Mouse (Mus musculus) liver, embryonic 12.5 days (tissue): ENCODE measurements around the gene C8b. TPM values are rescaled to one million over a fixed set of nuclear protein-coding genes. Genes with fewer than 3 reads are reported as not detected.

Experiments used
- ATAC-seq: fragments of 200-750 bp; cut with Nextera tagmentation; 2 replicates; pipeline ENCODE4 v1.8.0; 2017; ENCODE audit warnings: moderate number of reproducible peaks, mild to moderate bottlenecking, moderate library complexity
- H3K27ac ChIP-seq: fragments of 300-500 bp; sonication (generic); 2 replicates; pipeline ENCODE4 v1.5.1; 2016; ENCODE audit warnings: mild to moderate bottlenecking
- H3K27me3 ChIP-seq: fragments of 300-500 bp; sonication (generic); replicated peaks from 2 replicates; pipeline ENCODE4 v1.6.1; 2016; ENCODE audit warnings: mild to moderate bottlenecking, moderate library complexity
- H3K36me3 ChIP-seq: fragments of 300-500 bp; sonication (generic); 2 replicates; pipeline ENCODE4 v1.6.1; 2016; ENCODE audit warnings: mild to moderate bottlenecking, moderate library complexity
- H3K4me1 ChIP-seq: fragments of 300-500 bp; sonication (generic); 2 replicates; pipeline ENCODE4 v1.6.1; 2016
- H3K4me2 ChIP-seq: fragments of 300-500 bp; sonication (generic); 2 replicates; pipeline ENCODE4 v1.6.1; 2016; ENCODE audit warnings: mild to moderate bottlenecking, moderate library complexity
- H3K4me3 ChIP-seq: fragments of 300-500 bp; sonication (generic); 2 replicates; pipeline ENCODE4 v1.5.1; 2016; ENCODE audit warnings: mild to moderate bottlenecking, moderate library complexity
- H3K9ac ChIP-seq: fragments of 300-500 bp; sonication (generic); 2 replicates; pipeline ENCODE4 v1.6.1; 2016; ENCODE audit warnings: mild to moderate bottlenecking, moderate library complexity
- H3K9me3 ChIP-seq: fragments of 300-500 bp; sonication (generic); replicated peaks from 2 replicates; pipeline ENCODE4 v1.6.1; 2016; ENCODE audit warnings: mild to moderate bottlenecking, moderate library complexity
- WGBS: fragments of 180-500 bp; shearing (Covaris S2); methylation state at CpG from one replicate; pipeline ENCODE4 v1.1.7; 2016; ENCODE audit not compliant: insufficient replicate concordance; 5-methylcytosine and 5-hydroxymethylcytosine counted together
- polyA plus RNA-seq: library from polyadenylated mRNA; unstranded; fragments of >200 nt; fragmentation: Nextera tagmentation; extraction: Ambion mirVana; gene quantifications from 2 replicates; pipeline ENCODE4 v1.2.1, GENCODE M21; 2016

The C8b gene
- polyA plus RNA-seq, 1 experiment from 2014 or later, result 5.7 TPM

- Histone ChIP-seq H3K27ac (no peak overlapping the region), H3K9me3 (no peaks in the 10 kb centered on the region), H3K4me3 (no peak overlapping the region), H3K27me3 (no peaks in the 10 kb centered on the region), H3K4me2 (no peak overlapping the region), H3K36me3 (no peaks in the 10 kb centered on the region), H3K9ac (no peak overlapping the region), H3K4me1 (no peaks in the 10 kb centered on the region)
- 66% methylated on average over 4 of the region's 4 CpGs for WGBS
- no peak for ATAC-seq
These were observed 4.2 kb downstream of the C8b start for GRCm38 (mm10) chr4:104770331-104770730.

DNA sequence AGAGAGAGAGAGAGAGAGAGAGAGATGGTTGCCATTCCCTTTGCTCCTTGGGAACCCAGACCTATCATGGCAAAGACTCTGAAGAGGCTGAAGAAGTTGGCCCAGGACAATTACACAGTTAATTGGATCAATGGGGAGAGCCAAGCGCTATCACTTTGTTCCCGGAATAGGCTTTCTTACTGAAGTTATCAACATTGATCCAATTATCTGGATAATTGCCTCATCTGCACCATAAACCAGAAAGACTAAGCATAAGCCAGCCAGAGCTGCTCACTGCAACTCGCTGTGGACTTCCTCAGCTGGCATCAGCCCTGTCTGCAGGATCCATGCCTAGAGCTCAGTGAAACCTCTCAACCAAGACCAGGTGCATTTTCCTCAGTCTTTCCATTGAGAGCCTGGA lies 9.5 kb downstream of the C8b start:
- Histone ChIP-seq H3K4me3 (no peak overlapping the region), H3K9me3 (no peaks in the 10 kb centered on the region), H3K4me2 (no peak overlapping the region), H3K9ac (no peak overlapping the region), H3K27me3 (no peaks in the 10 kb centered on the region), H3K4me1 (no peaks in the 10 kb centered on the region), H3K27ac (no peak overlapping the region), H3K36me3 (no peaks in the 10 kb centered on the region)
- 51% methylated on average over 3 of the region's 3 CpGs for WGBS
- ATAC-seq, result no peak

- Histone ChIP-seq H3K4me3 (no peak overlapping the region), H3K36me3 (no peaks in the 10 kb centered on the region), H3K27ac (no peak overlapping the region), H3K27me3 (no peaks in the 10 kb centered on the region), H3K9ac (no peak overlapping the region), H3K4me1 (no peaks in the 10 kb centered on the region), H3K4me2 (no peak overlapping the region), H3K9me3 (no peaks in the 10 kb centered on the region)
- no peak for ATAC-seq
- WGBS, result 71% methylated on average over 5 of the region's 5 CpGs
These were observed 13.3 kb downstream of the C8b start for GRCm38 (mm10) chr4:104779460-104779859.

- Histone ChIP-seq H3K9ac (no peak overlapping the region), H3K4me1 (no peaks in the 10 kb centered on the region), H3K27ac (no peak overlapping the region), H3K4me3 (no peak overlapping the region), H3K9me3 (no peaks in the 10 kb centered on the region), H3K27me3 (no peaks in the 10 kb centered on the region), H3K4me2 (no peak overlapping the region), H3K36me3 (no peaks in the 10 kb centered on the region)
- WGBS, result 66% methylated on average over 3 of the region's 3 CpGs
- no peak for ATAC-seq
These were observed 15.3 kb downstream of the C8b start for GRCm38 (mm10) chr4:104781441-104781840.

GRCm38 (mm10) chr4:104782346-104782745 lies 16.2 kb downstream of the C8b start:
- H3K27me3 ChIP-seq, result no peaks in the 10 kb centered on the region

GRCm38 (mm10) chr4:104792111-104792510 lies 26.0 kb downstream of the C8b start:
- Histone ChIP-seq H3K27me3 (no peaks in the 10 kb centered on the region), H3K4me1 (no peaks in the 10 kb centered on the region), H3K36me3 (no peaks in the 10 kb centered on the region), H3K27ac (no peak overlapping the region), H3K9ac (no peak overlapping the region), H3K9me3 (no peaks in the 10 kb centered on the region), H3K4me3 (no peak overlapping the region), H3K4me2 (no peak overlapping the region)
- no peak for ATAC-seq
- 53% methylated on average over 4 of the region's 4 CpGs for WGBS

More at GRCm38 (mm10) chr4:104782346-104782745, 16.2 kb downstream of the C8b start:
- H3K4me3 ChIP-seq, result no peak overlapping the region
- WGBS, result 60% methylated on average over 4 of the region's 4 CpGs
- H3K27ac ChIP-seq, result no peak overlapping the region
- H3K4me1 ChIP-seq, result no peaks in the 10 kb centered on the region
- no peaks in the 10 kb centered on the region for H3K9me3 ChIP-seq
- H3K9ac ChIP-seq, result no peak overlapping the region
- no peaks in the 10 kb centered on the region for H3K36me3 ChIP-seq
- no peak for ATAC-seq
- H3K4me2 ChIP-seq, result no peak overlapping the region

DNA sequence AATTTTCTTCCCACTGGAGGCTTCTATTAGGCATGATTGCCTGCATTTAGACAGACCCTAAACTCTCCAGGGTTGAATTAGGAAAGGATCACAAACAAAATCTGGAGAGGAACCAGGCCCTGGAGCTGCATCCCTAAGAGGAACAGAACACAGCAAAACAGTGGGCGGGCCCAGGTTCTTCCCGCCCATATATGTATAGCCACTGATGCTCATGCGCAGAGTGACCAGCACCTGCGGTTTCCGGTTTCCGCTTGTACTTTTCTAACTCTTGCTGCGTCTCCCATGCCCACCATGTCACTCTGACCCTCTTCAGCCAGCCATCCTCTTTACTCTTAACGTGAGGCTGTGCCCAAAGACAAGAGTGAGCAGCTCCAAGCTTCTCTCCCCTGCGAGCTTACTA lies 32.8 kb downstream of the C8b start:
- Histone ChIP-seq H3K9ac (no peak overlapping the region), H3K9me3 (no peaks in the 10 kb centered on the region), H3K4me1 (no peaks in the 10 kb centered on the region), H3K4me3 (no peak overlapping the region), H3K27me3 (no peaks in the 10 kb centered on the region), H3K36me3 (no peaks in the 10 kb centered on the region), H3K4me2 (no peak overlapping the region), H3K27ac (no peak overlapping the region)
- no peak for ATAC-seq
- WGBS, result 75% methylated on average over 9 of the region's 9 CpGs

- no peak overlapping the region for H3K9ac ChIP-seq
- ATAC-seq, result no peak
- no peaks in the 10 kb centered on the region for H3K36me3 ChIP-seq
- H3K9me3 ChIP-seq, result no peaks in the 10 kb centered on the region
- H3K4me3 ChIP-seq, result no peak overlapping the region
- WGBS, result 61% methylated on average over 3 of the region's 3 CpGs
- no peak overlapping the region for H3K27ac ChIP-seq
- no peaks in the 10 kb centered on the region for H3K27me3 ChIP-seq
- H3K4me1 ChIP-seq, result no peaks in the 10 kb centered on the region
- H3K4me2 ChIP-seq, result no peak overlapping the region
These were observed 35.5 kb downstream of the C8b start for GRCm38 (mm10) chr4:104801625-104802024.

DNA sequence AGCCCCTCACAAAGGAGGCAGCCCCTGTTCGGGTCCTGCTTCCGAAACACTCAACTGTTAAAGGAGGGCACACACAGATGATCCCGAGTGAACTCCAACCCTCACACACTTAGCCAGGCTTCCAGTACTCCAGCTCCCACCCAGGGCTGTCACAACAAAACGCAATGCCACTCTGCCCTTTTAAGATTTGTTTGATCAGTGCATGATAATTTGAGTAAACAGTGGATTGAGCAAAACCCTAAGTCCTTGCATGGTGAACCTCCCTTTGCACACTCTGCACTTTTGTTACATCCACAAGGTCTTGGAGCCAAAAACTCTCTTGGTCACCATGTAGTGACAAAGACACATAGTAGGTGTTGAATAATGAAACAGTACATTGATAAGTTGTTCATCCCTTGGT lies 38.0 kb downstream of the C8b start:
- WGBS, result 59% methylated on average over 4 of the region's 4 CpGs
- H3K27ac ChIP-seq, result no peak overlapping the region
- no peak overlapping the region for H3K4me2 ChIP-seq

DNA sequence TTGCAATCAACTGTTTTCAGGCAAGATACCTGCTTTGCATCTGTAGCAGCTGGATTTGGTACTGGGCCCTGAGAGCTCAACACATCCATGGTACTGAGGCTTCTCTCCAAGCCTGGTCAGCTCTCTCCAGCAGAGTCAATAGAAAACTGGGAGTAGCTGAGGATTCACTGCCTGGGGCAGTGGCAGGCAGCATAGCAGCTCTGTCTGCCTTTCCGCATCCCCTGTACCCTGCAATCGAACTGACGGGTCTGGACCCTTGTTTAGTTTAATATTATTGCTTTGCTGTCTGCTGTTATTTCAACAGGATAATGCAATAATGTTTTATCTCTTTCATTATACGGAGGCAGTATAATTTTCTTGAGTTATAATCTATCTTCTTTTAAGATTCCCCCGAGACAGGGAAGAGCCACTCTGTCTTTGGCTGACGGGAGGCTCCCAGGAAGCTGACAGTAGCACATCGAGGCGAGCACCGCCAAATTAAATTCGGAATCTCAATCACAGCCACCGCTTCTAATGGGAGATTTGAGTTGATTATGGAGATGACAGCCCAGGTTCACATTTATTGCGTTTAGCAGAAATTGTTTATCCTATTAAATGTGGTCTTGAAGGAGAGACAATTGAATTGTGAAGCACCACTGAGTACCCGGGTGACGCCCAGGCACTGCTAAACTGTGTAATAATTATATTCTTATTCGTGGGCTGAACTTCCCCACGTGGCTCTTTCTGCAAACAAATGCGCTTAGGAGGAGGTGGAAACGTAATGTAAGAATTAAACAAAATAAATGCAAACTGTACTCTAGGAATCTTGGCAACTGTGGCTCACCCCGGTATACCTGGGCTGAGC lies 39.5 kb downstream of the C8b start:
- ATAC-seq, result no peak

More for the DNA sequence above, 38.0 kb downstream of the C8b start:
- H3K4me1 ChIP-seq, result no peaks in the 10 kb centered on the region
- H3K27me3 ChIP-seq, result no peaks in the 10 kb centered on the region
- H3K4me3 ChIP-seq, result no peak overlapping the region
- H3K9me3 ChIP-seq, result no peaks in the 10 kb centered on the region
- no peak for ATAC-seq
- no peaks in the 10 kb centered on the region for H3K36me3 ChIP-seq
- no peak overlapping the region for H3K9ac ChIP-seq

GRCm38 (mm10) chr4:104810710-104811286 lies 44.7 kb downstream of the C8b start:
- Histone ChIP-seq H3K4me1 (no peaks in the 10 kb centered on the region), H3K4me3 (no peak overlapping the region), H3K9me3 (no peaks in the 10 kb centered on the region; the same call in 1 of the 2 replicates), H3K9ac (no peak overlapping the region), H3K36me3 (no peaks in the 10 kb centered on the region), H3K4me2 (no peak overlapping the region), H3K27ac (no peak overlapping the region), H3K27me3 (no peaks in the 10 kb centered on the region)
- no peak for ATAC-seq
- WGBS, result 54% methylated on average over 10 of the region's 10 CpGs

More for the DNA sequence above, 39.5 kb downstream of the C8b start:
- 69% methylated on average over 19 of the region's 19 CpGs for WGBS
- Histone ChIP-seq H3K4me3 (no peak overlapping the region), H3K4me2 (no peak overlapping the region), H3K27ac (no peak overlapping the region), H3K9ac (no peak overlapping the region), H3K4me1 (no peaks in the 10 kb centered on the region), H3K36me3 (no peaks in the 10 kb centered on the region), H3K27me3 (no peaks in the 10 kb centered on the region), H3K9me3 (no peaks in the 10 kb centered on the region)

- Histone ChIP-seq H3K36me3 (no peaks in the 10 kb centered on the region), H3K9ac (no peak overlapping the region), H3K4me3 (no peak overlapping the region), H3K27me3 (no peaks in the 10 kb centered on the region), H3K4me2 (no peak overlapping the region), H3K27ac (no peak overlapping the region), H3K4me1 (0 out of 2 replicates have a peak, but pooled peaks cover 4% of the 10 kb centered on the region), H3K9me3 (no peaks in the 10 kb centered on the region; the same call in 1 of the 2 replicates)
- 44% methylated on average over 2 of the region's 2 CpGs for WGBS
- ATAC-seq, result no peak
These were observed 47.5 kb downstream of the C8b start for GRCm38 (mm10) chr4:104813617-104814016.
